Mouse (Mus musculus): ENCODE measurements around the gene Plppr4. TPM values are rescaled to one million over a fixed set of nuclear protein-coding genes. Genes with fewer than 3 reads are reported as not detected.

The Plppr4 gene
- polyA plus RNA-seq, 1 experiment from 2014 or later: 2.1 TPM

- Histone ChIP-seq H3K4me3 (replicated peaks) (no peak overlapping the region), H3K9me3 (replicated peaks) (no peaks in the 10 kb centered on the region), H3K36me3 (no peaks in the 10 kb centered on the region), H3K27ac (replicated peaks) (no peak overlapping the region), H3K9ac (no peak overlapping the region), H3K4me2 (replicated peaks) (no peak overlapping the region), H3K27me3 (no peaks in the 10 kb centered on the region), H3K4me1 (no peaks in the 10 kb centered on the region)
- 74% methylated on average over 5 of the region's 5 CpGs for WGBS
- ATAC-seq (ENCODE audit: insufficient number of reproducible peaks, low FRiP score, low TSS enrichment, low read depth): no peak
Measured at GRCm38 (mm10) chr3:117326551-117326950, 34.1 kb downstream of the Plppr4 start.

GRCm38 (mm10) chr3:117319671-117320070 lies 41.0 kb downstream of the Plppr4 start:
- Histone ChIP-seq H3K27ac (replicated peaks) (no peak overlapping the region), H3K36me3 (no peaks in the 10 kb centered on the region), H3K4me1 (no peaks in the 10 kb centered on the region), H3K4me3 (replicated peaks) (no peak overlapping the region), H3K27me3 (no peaks in the 10 kb centered on the region), H3K4me2 (replicated peaks) (no peak overlapping the region), H3K9ac (no peak overlapping the region), H3K9me3 (replicated peaks) (no peaks in the 10 kb centered on the region)
- ATAC-seq (ENCODE audit: insufficient number of reproducible peaks, low FRiP score, low TSS enrichment, low read depth): no peak
- WGBS: 83% methylated on average over 3 of the region's 3 CpGs

GRCm38 (mm10) chr3:117313339-117313738 lies 47.3 kb downstream of the Plppr4 start:
- Histone ChIP-seq H3K27me3 (no peaks in the 10 kb centered on the region), H3K4me2 (replicated peaks) (no peak overlapping the region), H3K9me3 (replicated peaks) (no peaks in the 10 kb centered on the region), H3K4me3 (replicated peaks) (no peak overlapping the region), H3K36me3 (no peaks in the 10 kb centered on the region), H3K4me1 (no peaks in the 10 kb centered on the region), H3K27ac (replicated peaks) (no peak overlapping the region), H3K9ac (no peak overlapping the region)
- 84% methylated on average over 4 of the region's 4 CpGs for WGBS
- ATAC-seq (ENCODE audit: insufficient number of reproducible peaks, low FRiP score, low TSS enrichment, low read depth): no peak

- no peaks in the 10 kb centered on the region for H3K9me3 ChIP-seq (replicated peaks)
- 89% methylated on average over 7 of the region's 7 CpGs for WGBS
- no peak for ATAC-seq (ENCODE audit: insufficient number of reproducible peaks, low FRiP score, low TSS enrichment, low read depth)
- H3K4me1 ChIP-seq: no peaks in the 10 kb centered on the region
- H3K9ac ChIP-seq: no peak overlapping the region
- no peaks in the 10 kb centered on the region for H3K36me3 ChIP-seq
- no peak overlapping the region for H3K4me3 ChIP-seq (replicated peaks)
- no peak overlapping the region for H3K27ac ChIP-seq (replicated peaks)
- no peak overlapping the region for H3K4me2 ChIP-seq (replicated peaks)
- no peaks in the 10 kb centered on the region for H3K27me3 ChIP-seq
Measured at GRCm38 (mm10) chr3:117312097-117312496, 48.6 kb downstream of the Plppr4 start.

GRCm38 (mm10) chr3:117310801-117311368 lies 49.8 kb downstream of the Plppr4 start:
- H3K9ac ChIP-seq: no peak overlapping the region
- no peak overlapping the region for H3K4me3 ChIP-seq (replicated peaks)
- H3K36me3 ChIP-seq: no peaks in the 10 kb centered on the region
- H3K27me3 ChIP-seq: no peaks in the 10 kb centered on the region
- H3K4me2 ChIP-seq (replicated peaks): no peak overlapping the region
- no peak overlapping the region for H3K27ac ChIP-seq (replicated peaks)
- ATAC-seq (ENCODE audit: insufficient number of reproducible peaks, low FRiP score, low TSS enrichment, low read depth): no peak
- no peaks in the 10 kb centered on the region for H3K9me3 ChIP-seq (replicated peaks)
- WGBS: 80% methylated on average over 2 of the region's 2 CpGs
- no peaks in the 10 kb centered on the region for H3K4me1 ChIP-seq

- H3K4me2 ChIP-seq (replicated peaks): no peak overlapping the region
- no peaks in the 10 kb centered on the region for H3K4me1 ChIP-seq
- no peaks in the 10 kb centered on the region for H3K9me3 ChIP-seq (replicated peaks)
- H3K9ac ChIP-seq: no peak overlapping the region
- WGBS: 95% methylated on average over 3 of the region's 3 CpGs
- no peak overlapping the region for H3K4me3 ChIP-seq (replicated peaks)
- no peak overlapping the region for H3K27ac ChIP-seq (replicated peaks)
- no peaks in the 10 kb centered on the region for H3K36me3 ChIP-seq
- no peak for ATAC-seq (ENCODE audit: insufficient number of reproducible peaks, low FRiP score, low TSS enrichment, low read depth)
- no peaks in the 10 kb centered on the region for H3K27me3 ChIP-seq
Measured at GRCm38 (mm10) chr3:117309580-117309910, 51.1 kb downstream of the Plppr4 start.

GRCm38 (mm10) chr3:117308895-117309579 lies 51.6 kb downstream of the Plppr4 start:
- Histone ChIP-seq H3K9me3 (replicated peaks) (no peaks in the 10 kb centered on the region), H3K4me2 (replicated peaks) (no peak overlapping the region), H3K27ac (replicated peaks) (no peak overlapping the region), H3K4me1 (no peaks in the 10 kb centered on the region), H3K9ac (no peak overlapping the region), H3K4me3 (replicated peaks) (no peak overlapping the region), H3K36me3 (no peaks in the 10 kb centered on the region), H3K27me3 (no peaks in the 10 kb centered on the region)
- ATAC-seq (ENCODE audit: insufficient number of reproducible peaks, low FRiP score, low TSS enrichment, low read depth): no peak
- 91% methylated on average over 3 of the region's 3 CpGs for WGBS

- no peaks in the 10 kb centered on the region for H3K9me3 ChIP-seq (replicated peaks)
- no peak overlapping the region for H3K9ac ChIP-seq
- no peaks in the 10 kb centered on the region for H3K27me3 ChIP-seq
- no peak overlapping the region for H3K4me3 ChIP-seq (replicated peaks)
- WGBS: 89% methylated on average over 4 of the region's 4 CpGs
- no peaks in the 10 kb centered on the region for H3K36me3 ChIP-seq
- H3K4me2 ChIP-seq (replicated peaks): no peak overlapping the region
- no peak overlapping the region for H3K27ac ChIP-seq (replicated peaks)
- no peaks in the 10 kb centered on the region for H3K4me1 ChIP-seq
- ATAC-seq (ENCODE audit: insufficient number of reproducible peaks, low FRiP score, low TSS enrichment, low read depth): no peak
Measured at GRCm38 (mm10) chr3:117307555-117307954, 53.1 kb downstream of the Plppr4 start.

GRCm38 (mm10) chr3:117304037-117304436 lies 56.6 kb downstream of the Plppr4 start:
- H3K9ac ChIP-seq: no peak overlapping the region
- no peaks in the 10 kb centered on the region for H3K9me3 ChIP-seq (replicated peaks)
- H3K4me1 ChIP-seq: no peaks in the 10 kb centered on the region
- H3K4me2 ChIP-seq (replicated peaks): no peak overlapping the region
- no peaks in the 10 kb centered on the region for H3K36me3 ChIP-seq
- no peak overlapping the region for H3K4me3 ChIP-seq (replicated peaks)
- no peaks in the 10 kb centered on the region for H3K27me3 ChIP-seq
- WGBS: 82% methylated on average over 2 of the region's 2 CpGs
- ATAC-seq (ENCODE audit: insufficient number of reproducible peaks, low FRiP score, low TSS enrichment, low read depth): no peak
- no peak overlapping the region for H3K27ac ChIP-seq (replicated peaks)

- H3K27me3 ChIP-seq: no peaks in the 10 kb centered on the region
- ATAC-seq (ENCODE audit: insufficient number of reproducible peaks, low FRiP score, low TSS enrichment, low read depth): no peak
- no peak overlapping the region for H3K4me3 ChIP-seq (replicated peaks)
- H3K9me3 ChIP-seq (replicated peaks): no peaks in the 10 kb centered on the region
- WGBS: 59% methylated on average over 1 of the region's 1 CpGs
- no peaks in the 10 kb centered on the region for H3K4me1 ChIP-seq
- H3K4me2 ChIP-seq (replicated peaks): no peak overlapping the region
- no peaks in the 10 kb centered on the region for H3K36me3 ChIP-seq
- no peak overlapping the region for H3K27ac ChIP-seq (replicated peaks)
- no peak overlapping the region for H3K9ac ChIP-seq
Measured at GRCm38 (mm10) chr3:117300735-117301271, 59.9 kb downstream of the Plppr4 start.

GRCm38 (mm10) chr3:117297735-117298134 lies 62.9 kb downstream of the Plppr4 start:
- H3K4me1 ChIP-seq: no peaks in the 10 kb centered on the region
- H3K9me3 ChIP-seq (replicated peaks): no peaks in the 10 kb centered on the region
- H3K4me2 ChIP-seq (replicated peaks): no peak overlapping the region
- no peak overlapping the region for H3K9ac ChIP-seq
- no peak for ATAC-seq (ENCODE audit: insufficient number of reproducible peaks, low FRiP score, low TSS enrichment, low read depth)
- H3K36me3 ChIP-seq: no peaks in the 10 kb centered on the region
- no peak overlapping the region for H3K4me3 ChIP-seq (replicated peaks)
- H3K27ac ChIP-seq (replicated peaks): no peak overlapping the region
- H3K27me3 ChIP-seq: no peaks in the 10 kb centered on the region
- WGBS: 71% methylated on average over 1 of the region's 1 CpGs
